Mouse (Mus musculus) heart, embryonic 13.5 days (tissue): ENCODE results near the gene Cnot2. TPM values are rescaled to one million over a fixed set of nuclear protein-coding genes. Genes with fewer than 3 reads are reported as not detected.
A peak's percentile ranks its signal among the peaks of the same experiment; 100 is the strongest.

ENCODE experiments used
- ATAC-seq: fragments of 200-750 bp; cut with Nextera tagmentation; 2 replicates; pipeline ENCODE4 v1.8.0; 2017; ENCODE audit warnings: moderate TSS enrichment; ENCODE audit not compliant: insufficient number of reproducible peaks, low FRiP score, low TSS enrichment; ENCODE audit errors: extremely low read depth
- H3K27ac ChIP-seq: fragments of 300-500 bp; sonication (generic); replicated peaks from 2 replicates; pipeline ENCODE4 v1.5.1; 2015; ENCODE audit warnings: moderate library complexity, mild to moderate bottlenecking, inconsistent platforms
- H3K27me3 ChIP-seq: fragments of 300-500 bp; sonication (generic); replicated peaks from 2 replicates; pipeline ENCODE4 v1.6.1; 2015; ENCODE audit warnings: mild to moderate bottlenecking, inconsistent platforms
- H3K36me3 ChIP-seq: fragments of 300-500 bp; sonication (generic); 2 replicates; pipeline ENCODE4 v1.6.1; 2015; ENCODE audit warnings: mild to moderate bottlenecking, inconsistent platforms
- H3K4me1 ChIP-seq: fragments of 300-500 bp; sonication (generic); 2 replicates; pipeline ENCODE4 v1.6.1; 2015; ENCODE audit warnings: inconsistent platforms
- H3K4me2 ChIP-seq: fragments of 300-500 bp; sonication (generic); 2 replicates; pipeline ENCODE4 v1.6.1; 2015; ENCODE audit warnings: inconsistent platforms, mild to moderate bottlenecking, moderate library complexity
- H3K4me3 ChIP-seq: fragments of 300-500 bp; sonication (generic); 2 replicates; pipeline ENCODE4 v1.5.1; 2015; ENCODE audit warnings: moderate library complexity, mild to moderate bottlenecking, inconsistent platforms
- H3K9ac ChIP-seq: fragments of 300-500 bp; sonication (generic); 2 replicates; pipeline ENCODE4 v1.6.1; 2015; ENCODE audit warnings: inconsistent platforms, mild to moderate bottlenecking, moderate library complexity
- H3K9me3 ChIP-seq: fragments of 300-500 bp; sonication (generic); 2 replicates; pipeline ENCODE4 v1.6.1; 2016; ENCODE audit warnings: inconsistent platforms
- whole genome bisulfite sequencing: fragments of 180-500 bp; shearing (Covaris S2); methylation state at CpG from one replicate; pipeline ENCODE4 v1.1.7; 2015; ENCODE audit warnings: mixed read lengths; 5-methylcytosine and 5-hydroxymethylcytosine counted together
- polyA plus RNA-seq: library from polyadenylated mRNA; unstranded; fragments of >200 nt; fragmentation: Nextera tagmentation; extraction: Ambion mirVana; gene quantifications from 2 replicates; pipeline ENCODE4 v1.2.1, GENCODE M21; 2015

The Cnot2 gene
- polyA plus RNA-seq, 1 experiment from 2014 or later, result 63.8 TPM

DNA sequence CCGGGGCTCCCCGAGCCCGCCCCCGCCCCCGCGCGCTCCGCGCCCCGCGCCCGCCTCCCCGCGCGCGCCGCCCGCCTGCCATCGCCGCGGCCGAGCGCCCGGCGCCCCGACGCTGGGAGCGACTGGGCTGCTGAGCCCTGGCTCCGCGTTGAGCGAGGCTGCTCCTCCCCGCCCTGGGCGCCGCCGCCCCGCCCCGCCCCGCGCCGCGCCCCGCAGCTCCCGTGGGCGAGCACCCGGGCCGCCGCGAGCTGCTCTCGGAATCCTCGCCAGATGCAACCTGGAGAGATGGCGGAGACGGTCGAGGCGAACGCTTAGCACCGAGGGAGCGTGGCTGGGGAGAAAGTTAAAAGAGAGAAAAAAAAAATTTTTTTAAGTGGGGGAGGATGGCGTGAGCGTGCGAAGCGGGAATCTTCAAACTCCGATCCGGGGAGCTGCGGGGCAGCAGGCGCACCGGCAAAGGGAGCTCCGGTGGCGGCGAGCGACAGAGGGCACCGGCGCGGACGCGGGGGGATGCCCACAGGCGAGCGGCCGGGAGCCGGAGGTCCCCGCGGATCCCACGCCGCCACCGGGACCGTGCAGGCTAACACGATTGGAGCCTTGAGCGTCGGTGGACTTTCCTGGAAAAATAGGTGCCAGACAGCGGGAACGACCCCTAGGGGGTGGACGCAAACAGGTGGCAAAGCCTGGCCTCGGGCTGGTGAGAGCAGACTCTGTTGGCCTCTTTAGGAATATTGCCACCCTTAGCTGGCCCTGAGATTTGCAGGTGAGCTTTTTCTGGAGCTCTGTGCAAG is 107.4 kb downstream of the Cnot2 start, which contains the start of gene Kcnmb4:
Gene Kcnmb4, minus strand, starts transcription at position 120 of the 791 bp plus-strand sequence.
- Histone ChIP-seq H3K9ac (peak within 1 kb of the TSS; percentile 81), H3K4me1 (peaks cover 26% of the 10 kb centered on the region), H3K4me2 (peak within 1 kb of the TSS; percentile 92), H3K4me3 (peak within 1 kb of the TSS; percentile 78), H3K27ac (peak within 1 kb of the TSS; percentile 15; the same call in 1 of the 2 replicates), H3K36me3 (no peaks in the 10 kb centered on the region), H3K9me3 (peaks cover 8% of the 10 kb centered on the region), H3K27me3 (peaks cover 23% of the 10 kb centered on the region; the same call in 1 of the 2 replicates)
- peak; percentile 54; the same call in 1 of the 2 replicates for ATAC-seq
- under 1% methylated on average over 72 of the region's 92 CpGs for WGBS

DNA sequence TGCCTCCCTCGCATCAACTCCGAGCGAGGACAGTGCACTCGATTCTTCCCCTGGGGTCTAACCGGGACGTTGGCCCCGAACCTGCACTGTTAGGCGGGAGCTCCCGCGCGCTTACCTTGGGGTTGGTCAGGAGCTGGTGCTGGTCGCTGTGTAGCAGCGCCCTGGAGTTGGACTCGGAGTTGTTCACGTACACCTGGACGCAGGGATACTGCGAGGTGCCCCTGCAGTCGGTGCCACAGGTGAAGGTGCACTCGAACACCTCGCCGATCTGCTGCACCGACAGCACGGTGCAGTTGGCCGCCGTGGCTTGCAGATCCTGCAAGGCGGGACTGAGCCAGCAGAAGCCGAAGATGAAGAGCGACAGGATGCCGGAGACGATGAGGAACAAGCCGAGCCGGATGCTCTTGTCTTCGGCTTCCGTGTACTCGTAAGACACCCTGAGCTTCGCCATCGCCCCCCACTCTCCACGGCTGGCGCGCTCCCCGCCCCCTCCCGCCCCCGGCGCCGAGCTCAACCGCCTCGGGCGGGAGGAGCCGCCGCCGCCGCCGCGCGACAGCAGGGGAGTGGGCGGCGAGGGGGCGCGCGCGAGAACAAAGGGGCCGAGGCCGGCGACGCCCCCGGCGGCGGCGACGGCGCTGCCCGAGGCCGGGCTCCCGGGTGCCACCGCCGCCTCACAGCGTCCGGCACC is 108.1 kb downstream of the Cnot2 start:
- peak; percentile 37; the same call in 1 of the 2 replicates for ATAC-seq
- H3K4me2 ChIP-seq, result peak overlapping the region; percentile 92
- H3K27ac ChIP-seq, result peak overlapping the region; percentile 15; the same call in 1 of the 2 replicates
- H3K36me3 ChIP-seq, result no peaks in the 10 kb centered on the region
- peak overlapping the region; percentile 78 for H3K4me3 ChIP-seq
- peaks cover 26% of the 10 kb centered on the region for H3K4me1 ChIP-seq
- H3K9me3 ChIP-seq, result peaks cover 8% of the 10 kb centered on the region
- H3K27me3 ChIP-seq, result peaks cover 23% of the 10 kb centered on the region; the same call in 1 of the 2 replicates
- peak overlapping the region; percentile 81 for H3K9ac ChIP-seq
- under 1% methylated on average over 37 of the region's 78 CpGs for WGBS

DNA sequence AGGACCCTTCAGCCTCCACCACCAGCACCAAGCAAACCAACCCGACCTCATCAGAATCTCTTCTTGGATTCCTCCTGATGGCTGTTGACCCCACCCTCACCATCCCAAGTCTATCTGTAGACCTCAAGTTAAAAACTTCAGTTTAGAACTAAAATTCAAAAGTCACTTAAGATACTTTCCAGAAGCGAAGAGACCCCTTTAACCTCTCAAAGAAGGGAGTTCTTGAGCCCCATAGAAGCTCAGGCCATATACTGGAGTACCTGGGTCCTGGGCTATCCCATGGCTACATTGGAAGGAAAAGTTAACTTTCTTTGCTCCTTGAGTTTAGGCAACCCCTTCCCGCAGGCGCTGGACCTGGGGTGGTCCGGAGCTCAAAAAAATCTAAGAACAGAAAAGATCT is 108.7 kb downstream of the Cnot2 start:
- H3K4me2 ChIP-seq, result peak overlapping the region; percentile 92
- peaks cover 8% of the 10 kb centered on the region for H3K9me3 ChIP-seq
- peak overlapping the region; percentile 81 for H3K9ac ChIP-seq
- H3K4me3 ChIP-seq, result peak overlapping the region; percentile 78
- H3K27me3 ChIP-seq, result peaks cover 23% of the 10 kb centered on the region; the same call in 1 of the 2 replicates
- no peak overlapping the region for H3K27ac ChIP-seq
- H3K36me3 ChIP-seq, result no peaks in the 10 kb centered on the region
- ATAC-seq, result no peak
- 8% methylated on average over 5 of the region's 5 CpGs for WGBS
- peaks cover 26% of the 10 kb centered on the region for H3K4me1 ChIP-seq

DNA sequence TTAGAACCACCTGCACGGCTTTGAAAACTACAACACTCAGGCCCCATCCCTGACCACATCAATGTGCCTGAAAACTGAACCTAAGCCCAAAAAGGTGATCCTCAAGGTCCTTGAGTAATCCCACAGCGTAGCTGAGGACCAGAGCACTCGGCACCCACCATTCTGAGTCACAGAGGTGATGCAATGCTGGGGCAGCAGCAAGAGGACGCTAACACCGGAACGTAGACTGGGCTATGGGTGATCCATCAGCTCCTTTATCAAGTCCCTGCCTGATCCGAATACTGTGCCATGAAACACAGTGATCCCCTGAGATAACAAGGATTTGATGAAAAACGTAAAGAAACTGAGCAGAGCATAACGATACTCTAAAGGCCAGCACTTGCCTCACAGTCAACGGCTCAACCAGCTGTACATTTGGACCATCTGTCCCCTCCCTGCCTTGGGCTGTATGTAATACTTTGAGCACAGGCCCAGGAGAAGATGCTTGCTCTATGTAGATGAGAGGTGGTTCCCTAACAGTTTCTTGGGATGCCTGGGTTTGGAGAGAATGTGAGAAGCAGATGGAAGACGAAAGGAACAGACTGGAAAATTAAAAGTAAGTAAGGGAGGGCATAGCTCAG is 110.9 kb downstream of the Cnot2 start:
- no peak overlapping the region for H3K9ac ChIP-seq
- H3K36me3 ChIP-seq, result no peaks in the 10 kb centered on the region
- H3K4me2 ChIP-seq, result no peak overlapping the region
- ATAC-seq, result no peak
- no peaks in the 10 kb centered on the region for H3K9me3 ChIP-seq
- 77% methylated on average over 11 of the region's 11 CpGs for WGBS
- H3K4me1 ChIP-seq, result peaks cover 23% of the 10 kb centered on the region
- H3K27me3 ChIP-seq, result peaks cover 23% of the 10 kb centered on the region; the same call in 1 of the 2 replicates
- H3K4me3 ChIP-seq, result no peak overlapping the region
- H3K27ac ChIP-seq, result no peak overlapping the region

DNA sequence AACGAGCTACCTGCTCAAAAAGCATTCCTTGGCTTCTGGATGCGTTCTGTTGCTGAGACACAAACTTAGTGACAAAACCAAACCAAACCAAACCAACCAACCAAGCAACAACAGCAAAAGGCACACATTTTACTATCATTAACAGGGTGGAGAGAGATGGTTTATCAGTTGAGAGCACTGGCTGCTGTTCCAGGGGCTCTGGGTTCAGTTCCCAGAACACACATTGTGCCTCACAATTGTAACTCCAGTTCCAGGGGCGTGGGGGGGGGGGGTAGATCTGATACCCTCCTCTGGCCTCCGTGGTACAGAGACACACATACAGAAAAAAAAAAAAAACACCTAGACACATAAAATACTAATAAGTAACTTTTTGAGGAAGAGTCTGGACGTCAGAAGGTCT is 113.2 kb downstream of the Cnot2 start:
- H3K9ac ChIP-seq, result no peak overlapping the region
- peaks cover 10% of the 10 kb centered on the region; the same call in 1 of the 2 replicates for H3K27me3 ChIP-seq
- H3K36me3 ChIP-seq, result 0 out of 2 replicates have a peak, but pooled peaks cover 3% of the 10 kb centered on the region
- no peak overlapping the region for H3K4me2 ChIP-seq
- 68% methylated on average over 5 of the region's 5 CpGs for WGBS
- H3K9me3 ChIP-seq, result peaks cover 6% of the 10 kb centered on the region; the same call in 1 of the 2 replicates
- no peak overlapping the region for H3K4me3 ChIP-seq
- no peak for ATAC-seq
- no peak overlapping the region for H3K27ac ChIP-seq
- H3K4me1 ChIP-seq, result peaks cover 13% of the 10 kb centered on the region

- no peaks in the 10 kb centered on the region for H3K4me1 ChIP-seq
- peaks cover 7% of the 10 kb centered on the region; the same call in 1 of the 2 replicates for H3K9me3 ChIP-seq
- no peaks in the 10 kb centered on the region for H3K27me3 ChIP-seq
- H3K9ac ChIP-seq, result no peak overlapping the region
- WGBS, result 83% methylated on average over 12 of the region's 12 CpGs
- ATAC-seq, result no peak
- H3K4me3 ChIP-seq, result no peak overlapping the region
- H3K36me3 ChIP-seq, result peaks cover 7% of the 10 kb centered on the region; the same call in 1 of the 2 replicates
- no peak overlapping the region for H3K27ac ChIP-seq
- H3K4me2 ChIP-seq, result no peak overlapping the region
These were observed 117.5 kb downstream of the Cnot2 start for GRCm38 (mm10) chr10:116463753-116464345.

DNA sequence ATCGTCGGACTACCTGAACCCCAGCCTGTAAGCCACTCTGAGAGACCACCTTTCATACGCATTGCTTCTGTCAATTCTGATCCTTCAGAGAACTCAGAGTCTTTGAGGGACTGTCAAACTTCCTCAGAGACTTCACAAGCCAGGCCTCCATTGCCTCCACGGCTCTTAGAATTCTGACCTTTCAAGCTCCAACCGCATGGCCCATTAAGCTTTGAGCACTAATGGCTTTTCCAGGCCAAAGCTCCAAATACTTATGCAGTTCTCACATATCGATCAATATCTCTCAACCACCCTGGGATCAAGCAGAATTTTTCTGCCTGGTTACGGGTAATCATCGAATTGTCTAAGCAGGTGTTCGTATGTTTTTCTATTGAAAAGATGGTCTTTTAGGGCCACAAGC is 119.9 kb downstream of the Cnot2 start:
- no peaks in the 10 kb centered on the region for H3K27me3 ChIP-seq
- H3K4me3 ChIP-seq, result no peak overlapping the region
- ATAC-seq, result no peak
- no peak overlapping the region for H3K9ac ChIP-seq
- H3K27ac ChIP-seq, result no peak overlapping the region
- no peaks in the 10 kb centered on the region for H3K4me1 ChIP-seq
- 89% methylated on average over 9 of the region's 9 CpGs for WGBS
- H3K4me2 ChIP-seq, result no peak overlapping the region
- peaks cover 7% of the 10 kb centered on the region; the same call in 1 of the 2 replicates for H3K9me3 ChIP-seq
- peaks cover 7% of the 10 kb centered on the region; the same call in 1 of the 2 replicates for H3K36me3 ChIP-seq

GRCm38 (mm10) chr10:116458786-116459185 is 122.5 kb downstream of the Cnot2 start:
- H3K4me3 ChIP-seq, result no peak overlapping the region
- peaks cover 5% of the 10 kb centered on the region; the same call in 1 of the 2 replicates for H3K9me3 ChIP-seq
- no peak overlapping the region for H3K27ac ChIP-seq
- H3K4me2 ChIP-seq, result no peak overlapping the region
- peaks cover 5% of the 10 kb centered on the region; the same call in 1 of the 2 replicates for H3K36me3 ChIP-seq
- ATAC-seq, result no peak
- H3K9ac ChIP-seq, result no peak overlapping the region
- H3K4me1 ChIP-seq, result no peaks in the 10 kb centered on the region
- no peaks in the 10 kb centered on the region for H3K27me3 ChIP-seq
- 90% methylated on average over 9 of the region's 9 CpGs for WGBS

DNA sequence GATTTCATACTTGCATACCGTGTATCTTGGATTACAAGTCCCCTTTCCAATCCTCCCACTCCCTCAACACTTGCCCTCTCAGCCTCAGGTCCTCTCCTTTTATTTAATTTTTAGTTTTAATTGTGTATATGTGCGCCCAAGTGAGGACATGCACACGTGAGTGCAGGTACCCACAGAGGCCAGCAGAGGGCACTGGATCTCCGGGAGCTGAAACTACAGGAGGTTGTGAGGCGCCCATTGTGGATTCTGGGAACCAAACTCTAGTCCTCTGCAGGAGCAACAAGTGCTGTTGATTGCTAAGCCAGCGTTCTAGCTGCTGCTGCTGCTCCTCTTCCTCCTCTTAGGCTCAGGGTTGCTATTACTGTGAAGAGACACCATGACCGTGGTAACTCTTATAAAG is 128.5 kb downstream of the Cnot2 start:
- H3K9me3 ChIP-seq, result peaks cover 7% of the 10 kb centered on the region
- H3K9ac ChIP-seq, result no peak overlapping the region
- ATAC-seq, result no peak
- no peaks in the 10 kb centered on the region for H3K4me1 ChIP-seq
- H3K27me3 ChIP-seq, result no peaks in the 10 kb centered on the region
- H3K36me3 ChIP-seq, result 0 out of 2 replicates have a peak, but pooled peaks cover 3% of the 10 kb centered on the region
- no peak overlapping the region for H3K4me3 ChIP-seq
- H3K27ac ChIP-seq, result no peak overlapping the region
- 84% methylated on average over 7 of the region's 7 CpGs for WGBS
- H3K4me2 ChIP-seq, result no peak overlapping the region

DNA sequence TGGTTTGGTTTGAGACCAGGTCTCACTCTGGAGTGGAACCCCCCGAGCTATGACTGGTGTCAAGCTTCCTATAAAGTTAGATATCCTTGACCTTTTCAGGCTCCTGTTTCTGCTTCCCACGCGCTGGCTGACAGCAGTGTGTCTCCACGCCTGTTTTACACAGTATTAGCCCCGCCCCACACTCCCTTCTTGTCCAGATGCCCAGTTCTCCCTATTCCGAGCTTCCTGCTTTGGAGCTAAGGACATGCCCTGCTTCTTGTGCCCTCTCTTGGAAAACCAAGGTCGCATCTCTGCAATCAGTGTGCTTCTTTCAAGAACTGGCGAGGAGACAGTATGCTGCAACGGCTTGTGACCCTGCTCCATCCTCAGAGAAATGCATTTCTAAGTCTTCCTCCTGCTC is 130.7 kb downstream of the Cnot2 start:
- H3K27ac ChIP-seq, result no peak overlapping the region
- 53% methylated on average over 9 of the region's 9 CpGs for WGBS
- H3K4me3 ChIP-seq, result no peak overlapping the region

More for the DNA sequence above, 130.7 kb downstream of the Cnot2 start:
- no peak overlapping the region for H3K9ac ChIP-seq
- peaks cover 7% of the 10 kb centered on the region for H3K9me3 ChIP-seq
- no peaks in the 10 kb centered on the region for H3K4me1 ChIP-seq
- 0 out of 2 replicates have a peak, but pooled peaks cover 3% of the 10 kb centered on the region for H3K36me3 ChIP-seq
- no peaks in the 10 kb centered on the region for H3K27me3 ChIP-seq
- no peak overlapping the region for H3K4me2 ChIP-seq
- no peak for ATAC-seq
